Mouse (Mus musculus): ENCODE data around the gene Cpm.
"Not testable (repeated sequence)": the region's sequence is repeated elsewhere in the genome, so short reads cannot be mapped to it uniquely, and the experiment has no call there.

GRCm38 (mm10) chr10:117616765-117617164, 12.5 kb upstream of the Cpm start:
- TF ChIP-seq MYOG (IDR thresholded peaks at IDR 0.05; ENCODE audit: control insufficient read depth in 1 of 3, insufficient read depth in 1 of 3, insufficient read length in 2 of 3, low read depth in 2 of 3); E2F4 (IDR thresholded peaks at IDR 0.05; ENCODE audit: insufficient read depth); POLR2A (IDR thresholded peaks at IDR 0.05; ENCODE audit: insufficient read length, low read depth); MAX (IDR thresholded peaks at IDR 0.05; ENCODE audit: low read depth): not testable (repeated sequence)
